Comparison of ENCODE assay signal across 14 mouse cellular contexts in genomic region chr4:131145507-131145906, GRCm38 (mm10).
DNase-seq lines count a peak whose midpoint lies in the region; ATAC-seq and TF ChIP-seq lines count a peak whose summit lies in the region.
"Had no signal": no experiment of that assay in that cellular context is flagged by ENCODE, and none has a peak within 500 bp of the region (broad histone marks: within the 10 kb centered on the region; RNA-seq: fewer than 3 reads in every experiment).

No protein-coding gene starts in this region.

- H3K27ac ChIP-seq in kidney, postnatal 0 days, result no peak overlapping the region
- H3K27ac ChIP-seq in testis, adult 2 months (ENCODE audit: control insufficient read depth, insufficient read depth, low read depth, low read length), result no peak overlapping the region
- no peak overlapping the region for H3K27ac ChIP-seq in small intestine, adult 2 months (ENCODE audit: insufficient read depth, low read depth, low read length)
- H3K27ac ChIP-seq: liver, embryonic 13.5 days had no signal

- no peaks in the 10 kb centered on the region for H3K27me3 ChIP-seq in kidney, postnatal 0 days (ENCODE audit: insufficient read depth, low read length)
- H3K27me3 ChIP-seq in testis, adult 2 months (ENCODE audit: control insufficient read depth, insufficient read depth, low read length), result no peaks in the 10 kb centered on the region
- no peaks in the 10 kb centered on the region for H3K27me3 ChIP-seq in G1E (ENCODE audit: insufficient read depth, low read length)
- no peaks in the 10 kb centered on the region for H3K27me3 ChIP-seq in small intestine, adult 2 months (ENCODE audit: control insufficient read depth, insufficient read depth, low read length)
- H3K27me3 ChIP-seq: liver, embryonic 13.5 days had no signal

- no peak for DNase-seq in kidney, postnatal 0 days (ENCODE audit: low spot score)
- no peak for DNase-seq in kidney, adult 8-10 months
- no peak for DNase-seq in testis, postnatal 10 days (ENCODE audit: low spot score)
- no peak for DNase-seq in G1E (ENCODE audit: low spot score)
- no peak for DNase-seq in spleen, postnatal 4 days (ENCODE audit: low spot score in 2 of 2)
- no peak for DNase-seq in urinary bladder, postnatal 36 days (ENCODE audit: low spot score in 2 of 2)
- DNase-seq: adrenal gland, adult 8-10 months; cerebellum, adult 11 months; heart, adult 18-20 months; kidney, adult 9 months; layer of hippocampus, postnatal 36 days; liver, embryonic 13.5 days had no signal

- H3K4me2 ChIP-seq in kidney, postnatal 0 days (ENCODE audit: low read length), result no peak overlapping the region
- H3K4me2 ChIP-seq: liver, embryonic 13.5 days had no signal

- no peaks in the 10 kb centered on the region for H3K4me1 ChIP-seq in kidney, postnatal 0 days (replicated peaks; ENCODE audit: insufficient read depth, low read length)
- no peaks in the 10 kb centered on the region for H3K4me1 ChIP-seq in testis, adult 2 months (ENCODE audit: control insufficient read depth, insufficient read depth, low read length)
- no peaks in the 10 kb centered on the region for H3K4me1 ChIP-seq in G1E (ENCODE audit: insufficient read depth, low read depth, low read length)
- no peaks in the 10 kb centered on the region for H3K4me1 ChIP-seq in small intestine, adult 2 months (ENCODE audit: control insufficient read depth, insufficient read depth, insufficient read length, low read length)
- H3K4me1 ChIP-seq: liver, embryonic 13.5 days had no signal

- peak; percentile 57 for TF ChIP-seq CTCF in kidney, postnatal 0 days (IDR thresholded peaks at IDR 0.05; ENCODE audit: low read depth)
- peak; percentile 85; the same call in 1 of the 2 replicates for TF ChIP-seq CTCF in testis, adult 2 months (IDR thresholded peaks at IDR 0.05; ENCODE audit: control insufficient read depth, insufficient read depth, insufficient replicate concordance, low read depth, low read length)
- TF ChIP-seq CTCF in G1E (IDR thresholded peaks at IDR 0.05; ENCODE audit: low read depth, low read length), result peak; percentile 64
- TF ChIP-seq CTCF in small intestine, adult 2 months (IDR thresholded peaks at IDR 0.05; ENCODE audit: extremely low read depth, insufficient read length, insufficient replicate concordance, low read depth, low read length), result peak; percentile 47; the same call in 1 of the 2 replicates

- no peak overlapping the region for H3K4me3 ChIP-seq in kidney, postnatal 0 days (replicated peaks; ENCODE audit: low read depth, low read length)
- H3K4me3 ChIP-seq in testis, adult 2 months (ENCODE audit: control insufficient read depth, low read depth, low read length), result no peak overlapping the region
- H3K4me3 ChIP-seq in G1E (ENCODE audit: low read depth, low read length), result no peak overlapping the region
- no peak overlapping the region for H3K4me3 ChIP-seq in small intestine, adult 2 months (ENCODE audit: low read depth, low read length)
- H3K4me3 ChIP-seq: liver, embryonic 13.5 days had no signal

- no peaks in the 10 kb centered on the region for H3K36me3 ChIP-seq in kidney, postnatal 0 days (ENCODE audit: insufficient read depth, low read length)
- H3K36me3 ChIP-seq in testis, adult 2 months (ENCODE audit: control insufficient read depth, insufficient read depth, low read length), result no peaks in the 10 kb centered on the region
- no peaks in the 10 kb centered on the region for H3K36me3 ChIP-seq in G1E (replicated peaks)
- H3K36me3 ChIP-seq in small intestine, adult 2 months (ENCODE audit: control insufficient read depth, insufficient read depth, low read length), result no peaks in the 10 kb centered on the region
- H3K36me3 ChIP-seq: liver, embryonic 13.5 days had no signal

- 76% methylated on average over 1 of the region's 1 CpGs for WGBS in kidney, postnatal 0 days
- 67% methylated on average over 1 of the region's 1 CpGs for WGBS in small intestine, adult 2 months

- no peaks in the 10 kb centered on the region for H3K9me3 ChIP-seq in kidney, postnatal 0 days (replicated peaks; ENCODE audit: low read length)
- peaks cover 4% of the 10 kb centered on the region; the same call in 1 of the 2 replicates for H3K9me3 ChIP-seq in G1E (replicated peaks)

- no peak overlapping the region for H3K9ac ChIP-seq in kidney, postnatal 0 days (ENCODE audit: low read depth, low read length)
- H3K9ac ChIP-seq: liver, embryonic 13.5 days had no signal

- no peak for ATAC-seq in kidney, postnatal 0 days (replicated peaks; ENCODE audit: low FRiP score, low read depth)
- no peak for ATAC-seq in G1E (ENCODE audit: extremely low read depth, insufficient number of reproducible peaks, low FRiP score, poor library complexity, severe bottlenecking)

- TF ChIP-seq POLR2A in testis, adult 2 months (IDR thresholded peaks at IDR 0.05; ENCODE audit: control insufficient read depth, low read depth, low read length), result no peak
- no peak for TF ChIP-seq POLR2A in small intestine, adult 2 months (IDR thresholded peaks at IDR 0.05; ENCODE audit: low read depth, low read length)
